Mouse (Mus musculus) T-helper 17 cell (primary cell): Measurements from ENCODE around the gene Inka1.
"Not testable (repeated sequence)": the region's sequence is repeated elsewhere in the genome, so short reads cannot be mapped to it uniquely, and the experiment has no call there.

Experiments used
- in situ Hi-C, 2 experiments: fragments of 300-600 bp; cut with MboI, MseI; formaldehyde crosslinking; loops; 1 replicate in 1 of 2; 2 replicates in 1 of 2; pipeline ENCODE4 v1.15.1; 2025; ENCODE audit warnings: high pct_unique_total_duplicates in 2 of 2

Gene Inka1

DNA sequence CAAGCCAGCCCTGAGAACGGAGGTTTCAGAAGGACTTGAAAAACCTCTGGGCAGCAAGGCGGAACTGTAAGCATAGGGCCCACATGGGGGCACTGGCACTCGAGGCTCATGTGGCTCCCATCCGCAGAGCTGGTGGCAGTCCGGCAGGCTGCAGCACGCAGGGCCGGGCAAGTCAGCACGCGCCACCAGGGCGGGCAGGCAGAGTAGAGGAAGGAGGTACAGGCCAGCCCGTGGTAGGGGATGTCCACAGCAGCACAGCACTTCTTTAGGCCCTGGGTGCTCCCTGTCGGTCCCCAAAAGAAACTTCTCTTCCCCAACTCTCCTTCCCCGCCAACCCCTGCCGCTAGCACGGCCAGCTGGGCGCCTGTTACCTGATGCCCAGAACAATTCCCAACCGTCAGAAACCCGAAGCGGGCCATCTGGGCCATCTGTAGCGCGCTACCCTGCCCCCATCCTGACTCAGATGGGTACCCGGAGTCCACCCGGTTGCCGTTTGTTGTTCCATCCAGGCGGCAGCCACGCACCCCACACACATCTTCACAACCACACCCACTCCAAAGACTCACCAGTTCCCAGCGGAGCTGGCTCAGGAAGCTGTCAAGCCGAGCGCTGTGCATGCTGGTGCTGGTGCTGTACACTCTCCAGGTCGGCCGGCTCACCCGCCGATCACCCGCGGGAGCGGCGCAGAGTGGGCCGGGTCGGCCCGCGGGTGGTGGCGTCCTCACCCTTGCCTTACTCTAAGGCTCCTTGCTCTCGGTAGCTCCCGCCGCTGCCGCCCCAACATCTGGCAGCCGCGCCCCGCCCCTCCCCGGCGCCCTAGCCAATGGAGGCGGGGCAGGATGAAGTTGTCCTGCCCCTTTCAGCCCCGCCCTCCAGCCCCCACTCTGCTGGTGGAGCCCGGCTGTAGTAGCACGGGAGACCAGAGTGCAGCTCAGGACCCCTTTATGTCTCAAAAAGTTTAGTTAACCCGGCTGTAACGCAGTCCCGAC lies at the start of gene Inka1:
Gene Inka1 (minus strand): TSS at position 749 of the 989 bp plus-strand sequence.
- in situ Hi-C loops: no loop called here

DNA sequence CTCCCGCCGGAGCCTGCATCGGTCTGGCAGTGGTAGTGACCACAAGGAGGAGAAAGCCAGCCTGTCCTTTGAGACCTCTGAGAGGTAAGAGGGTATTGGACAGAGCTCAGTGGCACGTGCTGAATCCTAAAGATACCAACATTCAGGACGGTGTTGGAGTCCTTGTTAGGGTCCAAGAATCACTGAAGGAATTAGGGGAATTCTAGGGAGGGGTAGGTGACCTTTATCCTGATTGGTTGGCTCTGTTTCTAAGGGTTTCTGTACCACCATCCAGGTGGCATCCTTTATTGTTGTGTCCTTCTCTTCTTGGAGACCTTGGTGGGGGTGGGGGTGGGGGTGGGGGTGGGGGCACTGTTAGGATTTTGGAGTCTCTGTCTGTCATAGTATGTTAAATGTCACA lies 46.4 kb upstream of the Inka1 start:
- in situ Hi-C loops: loop anchor here in 1 of 2 experiments (25.0 kb wide), 1 partner anchor 1195 kb away; no protein-coding TSS in a partner anchor

DNA sequence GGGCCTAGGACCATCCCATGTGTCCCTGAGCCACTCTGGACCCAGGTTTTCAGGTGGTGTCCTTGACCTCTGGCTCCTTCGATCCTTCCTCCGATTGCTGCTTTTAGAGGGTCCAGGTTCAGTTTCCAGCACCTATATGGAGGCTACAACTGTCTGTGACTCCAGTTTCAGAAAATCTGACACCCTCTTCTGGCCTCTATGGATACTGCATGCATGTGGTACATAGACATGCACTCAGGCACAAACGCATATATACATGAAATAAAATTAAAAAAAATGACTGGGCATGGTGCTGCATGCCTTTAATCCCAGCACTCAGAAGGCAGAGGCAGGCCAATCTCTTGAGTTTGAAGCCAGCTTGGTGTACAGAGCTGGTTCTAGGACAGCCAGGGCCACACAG lies 42.2 kb upstream of the Inka1 start:
- in situ Hi-C loops: loop anchor here in 1 of 2 experiments (25.0 kb wide), 1 partner anchor 1191 kb away; no protein-coding TSS in a partner anchor

DNA sequence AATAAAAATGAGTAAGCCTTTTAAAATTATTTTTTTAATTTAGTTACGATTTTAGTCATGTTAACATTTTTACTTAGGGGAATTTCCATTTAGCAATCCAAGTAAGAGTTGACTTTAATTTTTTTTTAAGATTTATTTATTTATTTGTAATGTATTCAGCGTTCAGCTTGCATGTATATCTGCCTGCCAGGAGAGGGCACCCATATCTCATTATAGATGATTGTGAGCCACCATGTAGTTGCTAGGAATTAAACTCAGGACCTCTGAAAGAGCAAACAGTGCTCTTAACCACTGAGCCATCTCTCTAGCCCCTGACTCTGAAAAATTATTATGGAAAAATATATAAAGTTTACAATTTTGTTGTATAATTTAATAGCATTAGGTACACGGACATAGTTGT lies 40.9 kb upstream of the Inka1 start:
- in situ Hi-C loops: loop anchor here in 1 of 2 experiments (25.0 kb wide), 1 partner anchor 1189 kb away; no protein-coding TSS in a partner anchor

DNA sequence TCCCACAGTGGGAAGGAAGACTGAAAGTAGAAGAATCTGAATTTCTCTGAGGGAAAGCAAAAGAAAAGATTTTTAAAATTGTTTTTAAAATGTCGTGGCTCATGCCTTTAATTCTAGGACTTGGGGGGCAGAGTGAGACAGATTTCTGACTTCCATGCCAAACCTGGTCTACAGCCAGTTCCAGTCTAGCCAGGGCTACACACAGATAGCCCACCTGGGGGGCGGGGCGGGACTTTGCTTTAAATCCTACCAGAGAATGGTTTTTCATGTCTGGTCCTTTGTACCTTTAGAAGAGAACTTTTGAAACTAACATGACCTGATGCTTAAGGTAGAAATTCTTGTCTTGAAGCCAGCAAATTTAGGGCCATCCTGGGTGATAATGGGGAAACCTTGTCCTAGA lies 37.5 kb upstream of the Inka1 start:
- in situ Hi-C loops: no loop called here

DNA sequence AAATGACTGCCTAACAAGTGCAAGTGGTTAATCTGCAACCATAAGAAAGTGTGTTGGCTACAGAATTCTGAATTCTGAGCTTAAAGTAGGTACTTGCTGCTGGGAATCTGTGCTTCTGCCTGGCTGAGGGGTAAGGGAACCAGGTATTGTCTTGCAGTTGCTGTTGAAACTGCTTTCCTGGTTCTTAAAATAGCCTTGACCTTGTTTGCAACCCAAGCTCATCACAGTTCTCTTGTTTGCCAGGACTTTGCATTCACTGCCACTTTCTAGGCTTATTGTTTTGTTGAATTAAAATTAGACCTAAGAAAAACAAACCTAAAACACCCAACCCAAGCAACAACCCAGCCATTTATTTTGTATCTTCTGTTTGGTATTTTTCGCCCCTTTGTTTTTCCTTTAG lies 35.1 kb upstream of the Inka1 start:
- in situ Hi-C loops: no loop called here

DNA sequence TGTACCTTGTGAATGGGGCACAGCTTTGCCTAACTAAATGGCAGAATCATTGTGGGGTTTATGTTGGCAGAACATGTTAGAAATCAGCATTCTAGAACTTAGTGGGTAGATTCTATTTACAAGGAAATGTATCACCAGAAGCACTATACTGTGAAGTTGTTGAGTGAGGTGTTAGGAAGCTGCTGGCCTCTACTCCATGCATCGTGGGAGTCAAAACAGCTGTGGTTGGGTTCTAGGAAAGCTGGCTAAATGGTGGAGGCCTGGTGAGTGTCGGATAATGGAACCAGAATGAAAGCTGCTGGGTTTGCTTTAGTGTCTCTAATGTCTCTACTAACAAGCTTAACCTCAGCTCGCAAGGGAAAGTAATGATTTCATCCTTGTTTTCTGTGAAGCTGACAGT lies 31.4 kb upstream of the Inka1 start:
- in situ Hi-C loops: no loop called here

DNA sequence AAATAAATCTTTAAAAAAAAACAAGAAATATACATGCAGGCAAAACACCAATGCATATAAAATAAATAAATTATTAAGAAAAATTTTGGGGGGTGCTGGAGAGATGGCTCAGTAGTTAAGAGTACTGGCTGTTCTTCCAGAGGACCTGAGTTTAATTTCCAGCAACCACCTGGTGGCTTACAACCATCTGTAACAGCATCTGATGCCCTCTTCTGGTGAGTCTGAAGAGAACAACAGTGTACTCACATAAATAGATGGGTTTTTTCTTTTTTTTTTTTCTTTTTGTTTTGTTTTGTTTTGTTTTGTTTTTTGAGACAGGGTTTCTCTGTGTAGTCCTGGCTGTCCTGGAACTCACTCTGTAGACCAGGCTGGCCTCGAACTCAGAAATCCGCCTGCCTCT lies 27.9 kb upstream of the Inka1 start:
- in situ Hi-C loops: not testable (repeated sequence)

DNA sequence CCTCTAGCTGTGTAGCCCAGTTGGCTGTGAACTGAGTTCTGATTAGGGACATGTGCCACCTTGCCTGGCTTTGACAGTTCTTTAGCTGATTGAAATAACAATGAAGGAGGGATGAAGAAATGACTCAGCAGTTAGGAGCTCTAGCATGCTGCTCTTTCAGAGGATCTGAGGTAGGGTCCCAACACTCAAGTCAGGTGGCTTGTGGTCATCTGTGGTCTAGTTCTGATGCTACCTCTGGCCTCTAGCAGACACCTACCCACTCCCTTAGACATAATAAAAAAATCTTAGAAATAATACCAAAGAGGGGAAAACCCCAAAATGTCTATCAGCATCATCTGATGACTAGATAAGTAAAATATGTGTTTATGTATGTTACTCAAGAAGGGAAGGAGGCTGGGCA lies 24.7 kb upstream of the Inka1 start:
- in situ Hi-C loops: no loop called here

DNA sequence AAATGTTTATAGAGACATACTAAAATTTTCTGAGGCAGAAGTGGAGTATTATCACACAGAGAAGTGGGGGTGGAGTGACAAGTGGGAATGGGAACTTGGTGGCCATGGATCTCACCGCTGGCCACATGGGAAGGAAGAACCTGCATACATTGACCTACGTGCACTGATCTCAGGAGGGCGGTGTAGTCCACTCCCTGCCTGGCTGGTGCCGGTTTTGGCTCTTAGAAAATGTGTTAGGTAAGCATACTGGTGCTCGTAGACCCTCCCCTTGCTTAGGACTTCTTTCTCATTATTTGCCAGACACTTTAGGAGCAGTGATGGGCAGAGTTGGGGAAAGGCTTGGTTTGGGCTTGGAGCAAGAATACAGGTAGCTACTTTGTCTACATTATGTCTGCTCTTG lies 22.4 kb upstream of the Inka1 start:
- in situ Hi-C loops: no loop called here

DNA sequence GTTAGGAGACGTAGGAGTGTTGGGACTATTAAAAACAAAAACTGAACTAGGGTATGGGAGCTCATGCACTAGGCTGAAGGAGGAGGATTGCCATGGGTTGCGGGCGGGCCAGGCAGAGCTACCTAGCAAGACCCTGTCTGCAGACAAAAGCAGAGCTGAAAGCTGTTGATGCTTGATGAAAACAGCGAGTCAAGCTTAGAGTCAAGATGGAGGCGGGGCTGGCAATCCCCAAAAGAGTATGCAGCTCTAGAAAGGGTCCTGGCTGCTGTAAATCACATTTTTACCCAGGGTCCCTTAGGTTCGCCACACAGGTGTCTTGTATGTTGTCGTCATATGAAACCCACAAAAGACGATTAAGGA lies 17.8 kb upstream of the Inka1 start:
- in situ Hi-C loops: loop anchor here in 1 of 2 experiments (5.0 kb wide), 1 partner anchor 44 kb away; the partner anchor contains the start of gene Gmppb

DNA sequence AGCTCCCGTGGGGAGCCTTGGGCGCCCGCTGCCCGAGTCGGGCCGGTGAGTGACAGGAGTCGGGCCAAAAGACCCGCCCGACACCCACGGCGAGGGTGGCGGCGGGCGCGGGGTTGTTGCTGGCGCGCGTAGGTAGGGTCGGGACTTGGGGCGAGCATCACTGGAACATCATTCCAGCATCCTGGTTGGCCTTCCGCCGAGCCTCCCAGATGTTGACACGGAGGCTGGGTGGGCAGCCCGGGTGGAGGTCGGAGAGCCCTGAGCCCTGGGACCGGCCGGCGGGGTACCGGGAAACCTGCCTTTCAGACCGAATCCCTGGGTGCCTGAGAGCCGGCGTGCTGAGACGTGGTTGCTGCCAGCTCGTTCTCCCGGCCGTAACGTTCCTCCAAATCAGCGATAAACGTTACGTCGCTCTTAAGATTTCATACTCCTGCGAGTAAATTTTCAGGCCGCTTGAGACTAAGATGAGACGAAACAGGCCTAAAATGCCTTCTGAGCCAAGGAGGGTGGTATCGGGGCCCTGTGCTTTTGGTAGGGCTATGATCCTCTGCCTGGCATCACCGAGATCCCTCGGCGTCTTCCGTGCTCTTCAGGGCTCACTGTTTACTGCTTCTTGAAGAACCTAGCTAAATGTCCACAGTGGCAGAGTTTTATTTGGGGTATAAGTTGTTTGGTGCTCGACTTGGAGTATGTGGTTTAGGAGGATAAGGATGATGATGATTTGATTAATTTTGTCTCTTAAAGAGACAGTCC lies 17.3 kb upstream of the Inka1 start:
- in situ Hi-C loops: loop anchor here in 1 of 2 experiments (5.0 kb wide), 1 partner anchor 44 kb away; the partner anchor contains the start of gene Gmppb

DNA sequence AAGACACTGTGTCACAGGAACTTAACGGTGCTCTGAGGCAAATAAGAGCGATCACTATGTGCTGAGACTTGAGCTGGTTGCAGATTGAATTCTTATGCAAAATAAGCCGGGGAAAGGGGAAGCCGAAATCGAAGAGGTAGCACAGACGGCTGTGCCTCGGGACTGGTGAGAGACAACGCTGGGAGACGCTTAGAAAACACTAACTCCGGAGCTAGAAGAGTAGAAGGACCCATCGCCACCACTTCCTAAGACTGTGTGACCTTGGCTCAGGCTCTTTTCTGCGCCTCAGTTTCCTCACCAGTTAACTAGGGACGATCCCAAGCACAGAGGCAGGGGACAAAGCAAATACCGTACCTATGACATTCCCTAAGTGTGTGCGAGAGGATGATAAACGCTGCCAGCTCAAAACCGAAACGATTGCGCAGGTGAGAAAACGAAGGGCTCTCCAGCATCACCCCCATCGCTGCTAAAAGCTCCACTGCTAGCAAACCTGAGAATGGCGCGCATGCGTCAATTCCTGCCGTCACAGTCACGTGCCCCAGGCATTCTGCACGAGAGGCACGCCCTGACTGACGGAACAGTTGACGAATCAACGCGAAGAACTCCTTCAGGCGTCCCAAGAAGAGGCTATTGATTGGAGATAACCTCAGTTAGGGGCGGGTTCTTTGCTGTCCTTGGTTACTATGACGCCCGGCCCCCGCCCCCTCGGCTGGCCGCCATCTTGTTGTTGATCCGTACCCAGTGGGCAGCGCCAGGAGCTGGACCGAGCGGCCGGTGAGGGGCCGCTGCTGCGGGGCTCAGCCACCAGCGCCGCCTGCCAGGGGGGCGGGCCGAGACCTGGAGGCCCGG lies 16.5 kb upstream of the Inka1 start, which contains the start of gene Ip6k1:
Gene Ip6k1 (plus strand): TSS at position 580 of the 849 bp plus-strand sequence.
- in situ Hi-C loops: loop anchor here in 1 of 2 experiments (5.0 kb wide), 1 partner anchor 45 kb away; the partner anchor contains the start of gene Gmppb

DNA sequence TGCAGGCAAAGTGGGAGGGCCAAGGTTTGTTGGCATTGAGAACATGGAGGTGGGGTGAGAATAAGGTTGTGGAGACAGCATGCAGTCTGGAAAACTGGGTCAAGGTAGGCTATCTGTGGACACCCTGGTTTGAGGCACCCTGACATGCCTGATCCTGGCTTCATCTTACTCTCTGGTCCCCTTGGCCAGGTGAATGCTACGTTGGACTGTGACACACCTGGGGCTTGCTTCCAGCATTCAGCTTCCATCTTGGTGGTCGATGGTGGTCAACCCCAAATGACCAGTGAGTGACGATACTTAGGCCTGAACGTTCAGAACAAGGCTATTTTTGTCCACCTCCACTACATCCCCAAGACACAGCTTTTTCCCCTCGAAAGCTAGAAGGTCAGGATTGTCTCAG lies 10.4 kb upstream of the Inka1 start, which contains the start of gene Gm20662:
Gene Gm20662 (plus strand): TSS at position 301 of the 400 bp plus-strand sequence.
- in situ Hi-C loops: no loop called here

DNA sequence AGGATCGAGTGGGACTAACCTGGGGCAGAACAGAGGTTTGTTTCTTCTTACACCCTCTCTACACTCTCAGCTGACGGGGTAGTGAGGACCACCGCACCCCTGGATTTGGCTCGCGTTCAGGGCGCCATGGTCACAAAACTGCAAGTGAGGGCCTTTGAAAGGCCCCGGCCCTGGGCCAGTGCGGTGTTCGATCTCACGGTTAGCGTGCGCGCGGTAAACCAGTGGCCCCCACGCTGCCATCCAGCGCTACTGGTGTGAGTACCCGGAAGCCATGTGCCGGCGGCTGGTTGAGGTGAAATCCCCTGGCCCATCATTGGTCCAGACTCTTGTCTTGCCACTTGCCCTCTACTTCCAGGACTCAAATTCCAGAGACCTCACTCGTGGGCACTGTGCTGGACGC lies 9.8 kb upstream of the Inka1 start:
- in situ Hi-C loops: no loop called here

DNA sequence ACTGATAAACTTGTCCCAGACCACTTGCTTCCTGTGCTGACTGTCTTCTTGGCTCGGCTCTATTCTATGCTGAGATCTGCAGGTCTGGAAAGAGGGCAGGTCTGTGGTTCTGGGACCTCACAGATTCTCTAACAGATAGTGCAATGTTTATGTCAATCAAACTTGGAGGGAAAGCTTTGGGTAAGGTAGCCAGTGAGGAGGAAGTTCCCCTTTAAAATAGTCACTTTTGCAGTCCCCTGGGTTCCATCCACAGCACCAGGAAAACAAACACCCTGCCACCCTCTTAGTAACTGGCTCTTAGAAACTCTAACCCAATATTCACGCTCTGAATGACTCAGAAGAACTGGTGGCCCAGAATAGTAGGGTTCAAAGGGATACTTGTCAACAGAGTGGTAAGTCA lies 8.8 kb upstream of the Inka1 start:
- in situ Hi-C loops: loop anchor here in 1 of 2 experiments (5.0 kb wide), 1 partner anchor 102 kb away; no protein-coding TSS in a partner anchor

DNA sequence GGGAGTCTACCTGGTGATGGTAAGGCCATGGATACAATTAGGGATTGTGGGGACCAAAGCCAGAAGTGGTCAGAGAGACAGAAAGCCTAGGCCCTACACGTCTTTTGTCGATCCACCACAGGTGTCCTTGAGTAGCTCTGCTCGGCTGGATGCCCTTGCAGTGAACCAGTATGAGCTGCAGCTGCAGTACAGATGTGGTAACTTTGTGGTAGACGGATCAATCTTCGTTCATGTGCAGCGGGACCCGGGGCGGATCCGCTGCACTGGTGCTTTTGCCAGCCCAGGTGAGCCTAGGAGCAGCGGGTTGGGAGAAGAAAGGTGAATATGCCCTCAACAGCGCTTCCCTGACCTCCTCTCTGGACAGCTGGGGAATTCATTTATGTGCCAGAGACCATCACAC lies 7.3 kb upstream of the Inka1 start:
- in situ Hi-C loops: loop anchor here in 1 of 2 experiments (5.0 kb wide), 1 partner anchor 101 kb away; no protein-coding TSS in a partner anchor

DNA sequence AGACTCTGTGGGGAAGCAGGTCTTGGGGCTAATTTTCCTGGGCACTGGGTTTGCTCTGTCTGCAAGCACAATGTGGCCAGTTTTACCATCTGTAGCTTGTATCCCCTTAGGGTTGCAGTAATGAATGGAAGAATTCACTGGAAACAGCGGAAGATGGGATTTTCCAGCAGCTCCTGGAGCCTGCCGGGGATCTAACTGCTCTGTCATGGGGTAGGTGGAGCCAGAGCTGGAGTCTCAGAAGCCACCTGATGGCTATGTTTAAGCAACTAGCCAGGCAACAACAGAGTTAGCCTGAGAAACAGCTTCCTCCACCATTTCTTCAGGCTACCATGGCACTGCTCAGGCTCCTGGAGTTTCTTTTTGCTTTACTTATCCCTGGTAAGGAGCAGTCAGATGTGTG lies 6.5 kb upstream of the Inka1 start, which contains the start of gene Cdhr4:
Gene Cdhr4 (plus strand): TSS at position 301 of the 400 bp plus-strand sequence.
- in situ Hi-C loops: loop anchor here in 1 of 2 experiments (5.0 kb wide), 1 partner anchor 100 kb away; no protein-coding TSS in a partner anchor

DNA sequence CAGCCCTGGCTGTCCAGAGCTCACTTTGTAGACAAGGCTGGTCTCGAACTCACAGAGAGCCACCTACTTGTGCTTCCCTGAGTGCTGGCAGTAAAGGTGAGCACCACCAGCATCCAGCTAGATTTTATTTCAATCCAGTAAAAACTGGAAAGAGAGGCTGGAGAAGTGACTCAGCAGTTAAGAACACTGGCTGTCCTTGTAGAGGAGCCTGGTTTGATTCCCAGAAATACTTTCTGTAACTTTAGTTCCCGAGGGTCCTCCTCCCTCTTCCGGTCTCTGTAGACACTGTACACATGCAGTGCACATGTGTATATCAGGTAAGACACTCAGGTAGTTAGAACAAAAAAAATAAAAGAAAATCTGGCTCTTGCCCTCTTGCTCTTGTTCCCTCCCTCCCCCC lies 2.3 kb upstream of the Inka1 start:
- in situ Hi-C loops: no loop called here

DNA sequence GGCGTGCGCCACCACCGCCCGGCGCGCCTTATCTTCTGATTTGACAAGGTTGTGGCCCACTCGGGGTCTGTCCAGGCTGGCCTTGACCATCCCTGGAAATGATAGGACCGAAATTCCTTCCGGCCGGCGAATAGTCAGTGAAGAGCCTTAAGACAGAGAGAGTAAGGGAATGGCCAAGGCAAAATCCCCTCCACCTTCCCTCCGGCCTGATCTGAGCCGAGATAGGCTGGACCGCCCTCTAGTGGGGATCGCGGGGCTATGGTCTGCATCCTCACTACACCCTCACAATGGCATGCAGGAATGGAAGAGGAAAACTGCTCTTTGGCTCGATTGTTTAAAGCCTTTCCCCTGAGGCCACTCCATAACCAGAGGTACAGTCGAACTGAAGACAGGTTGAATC lies 697 bp upstream of the Inka1 start:
- in situ Hi-C loops: no loop called here

DNA sequence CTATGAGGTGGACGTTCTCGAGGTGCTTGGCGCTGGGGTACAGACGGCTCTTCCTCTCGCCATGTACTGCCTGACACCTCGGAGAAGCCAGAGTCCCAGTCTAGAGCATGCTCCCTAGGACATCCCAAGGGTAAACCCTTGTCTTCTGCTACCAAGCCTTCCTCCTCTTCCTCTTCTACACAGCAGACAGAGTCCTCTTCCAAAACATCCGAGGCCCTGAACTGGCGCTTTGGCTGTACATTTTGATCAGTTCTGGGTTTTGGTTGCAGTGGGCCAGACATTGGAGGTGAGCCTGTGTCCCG lies 974 bp downstream of the Inka1 start:
- in situ Hi-C loops: no loop called here
